Mouse (Mus musculus): Measurements from ENCODE around the gene Lias. TPM values are rescaled to one million over a fixed set of nuclear protein-coding genes. Genes with fewer than 3 reads are reported as not detected.

Gene Lias
- polyA plus RNA-seq, 1 experiment from 2014 or later = 62.5 TPM

DNA sequence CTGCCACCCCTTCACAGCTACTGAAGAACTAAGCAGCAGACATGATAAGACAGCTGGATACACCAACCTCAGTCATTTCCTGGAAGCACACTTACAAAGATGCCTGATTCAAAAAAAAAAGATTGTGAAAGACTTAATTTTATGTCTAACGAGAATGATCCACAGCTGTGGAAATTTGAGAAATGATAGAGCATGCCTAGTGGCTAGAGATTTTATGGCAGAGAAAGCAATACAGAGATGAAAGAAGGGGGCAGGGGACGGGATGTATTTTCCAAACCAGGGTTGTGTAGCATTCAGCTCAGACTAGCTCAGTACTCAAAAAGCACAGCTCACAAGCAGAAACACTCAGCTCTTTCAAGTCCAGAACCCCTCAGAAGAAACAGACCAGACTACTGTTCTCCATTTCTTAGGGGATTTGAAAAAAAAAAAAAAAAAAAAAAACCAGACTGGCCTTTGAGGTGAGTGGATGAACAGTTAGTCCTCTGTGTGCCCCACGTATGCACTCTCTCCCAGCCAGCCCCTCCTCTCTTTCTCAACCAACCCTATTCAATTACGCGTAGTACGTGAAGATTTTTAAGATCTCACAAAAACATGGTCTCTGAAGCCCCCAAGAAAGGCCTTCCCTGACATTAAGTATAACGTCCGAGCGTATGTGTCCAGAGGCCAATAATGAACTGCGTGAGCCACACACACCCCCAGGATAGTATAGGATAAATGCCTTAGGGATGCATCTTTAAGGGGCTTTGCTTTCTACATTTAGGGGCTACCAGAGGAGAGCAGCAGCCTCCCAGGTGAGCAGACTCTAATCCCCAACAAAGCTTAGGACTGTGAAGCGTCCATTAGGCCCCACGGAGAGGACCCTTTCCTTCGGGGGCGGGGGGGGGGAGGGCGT is 43.4 kb downstream of the Lias start:
- ATAC-seq (replicated peaks) = peak; percentile 53
- peak overlapping the region; percentile 84 for H3K27ac ChIP-seq
- no peaks in the 10 kb centered on the region for H3K36me3 ChIP-seq (replicated peaks)
- H3K27me3 ChIP-seq (replicated peaks) = no peaks in the 10 kb centered on the region
- peak overlapping the region; percentile 83 for H3K4me2 ChIP-seq
- peak overlapping the region; percentile 97 for H3K4me3 ChIP-seq
- 3% methylated on average over 15 of the region's 15 CpGs for WGBS
- H3K9ac ChIP-seq = peak overlapping the region; percentile 93
- H3K9me3 ChIP-seq = no peaks in the 10 kb centered on the region
- H3K4me1 ChIP-seq = peaks cover 16% of the 10 kb centered on the region

DNA sequence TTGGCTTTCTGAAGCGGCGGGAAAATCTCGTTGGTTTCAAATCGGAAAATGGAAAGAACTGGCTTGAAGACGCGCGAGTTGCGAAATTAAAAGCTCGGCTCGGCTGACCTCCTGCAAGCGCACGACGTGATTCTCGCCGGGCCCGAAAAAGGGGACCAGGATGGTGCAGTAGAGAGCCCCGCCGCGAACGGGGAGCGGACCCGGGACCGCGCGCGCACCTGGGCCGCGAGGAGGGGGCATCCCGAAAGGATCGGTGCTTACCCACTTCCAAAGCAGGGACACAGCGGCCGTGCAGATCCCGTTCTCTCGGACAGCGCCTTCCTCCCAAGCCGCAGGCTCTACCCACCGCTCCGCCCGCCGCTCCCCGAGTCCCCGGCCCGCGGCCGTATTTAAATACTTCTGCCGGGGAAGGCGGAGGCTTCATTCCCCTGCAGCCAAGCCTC is 44.1 kb downstream of the Lias start:
- Histone ChIP-seq H3K9ac (peak overlapping the region; percentile 93), H3K4me3 (peak overlapping the region; percentile 97), H3K27ac (peak overlapping the region; percentile 84), H3K27me3 (replicated peaks) (no peaks in the 10 kb centered on the region), H3K36me3 (replicated peaks) (no peaks in the 10 kb centered on the region), H3K4me2 (peak overlapping the region; percentile 83), H3K9me3 (no peaks in the 10 kb centered on the region), H3K4me1 (peaks cover 16% of the 10 kb centered on the region)
- peak; percentile 77 for ATAC-seq (replicated peaks)
- WGBS = under 1% methylated on average over 46 of the region's 47 CpGs

DNA sequence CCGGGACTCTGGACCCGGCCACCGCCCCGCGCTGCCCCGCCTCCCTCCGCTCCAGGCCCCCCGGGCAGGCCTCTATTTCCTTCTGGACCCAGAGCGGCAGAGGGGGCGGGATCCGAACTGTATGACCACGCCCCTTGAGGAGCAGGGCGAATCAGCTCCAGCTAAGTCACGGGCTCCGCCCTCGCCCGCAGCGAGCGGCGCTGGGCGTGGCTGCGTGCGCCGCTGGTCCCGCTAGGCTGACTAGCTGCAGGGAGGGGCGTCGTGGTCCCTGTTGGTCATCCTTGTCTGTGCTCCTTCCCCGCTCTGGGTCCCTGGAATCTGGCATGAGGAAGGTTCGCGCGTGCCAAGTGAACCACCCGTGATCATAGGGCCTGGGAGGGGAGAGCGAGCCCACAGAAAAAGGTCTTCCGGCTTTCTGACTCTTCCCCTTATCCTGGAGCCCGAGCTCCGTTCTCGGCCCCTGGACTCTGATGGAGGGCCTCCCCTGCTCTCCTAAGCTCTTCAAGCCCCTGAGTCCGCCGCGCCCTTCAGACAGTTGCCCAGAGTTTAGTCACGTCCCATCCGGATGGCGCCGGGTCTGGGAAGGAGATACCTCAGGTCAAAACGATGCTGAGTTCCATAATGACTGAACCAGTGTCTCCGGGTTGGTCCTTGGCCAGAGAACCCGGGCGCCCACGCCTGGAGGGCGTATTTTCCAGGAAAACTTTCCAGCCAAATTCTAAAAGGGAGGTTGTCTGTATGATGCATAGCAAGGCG is 44.7 kb downstream of the Lias start, which contains the start of gene Ugdh:
Ugdh (minus strand) TSS at position 144 of the 756 bp plus-strand sequence.
- peak; percentile 97 for ATAC-seq (replicated peaks)
- peak within 1 kb of the TSS; percentile 93 for H3K9ac ChIP-seq
- peak within 1 kb of the TSS; percentile 83 for H3K4me2 ChIP-seq
- H3K9me3 ChIP-seq = no peaks in the 10 kb centered on the region
- WGBS = under 1% methylated on average over 51 of the region's 51 CpGs
- H3K27me3 ChIP-seq (replicated peaks) = no peaks in the 10 kb centered on the region
- H3K4me3 ChIP-seq = peak within 1 kb of the TSS; percentile 97
- H3K4me1 ChIP-seq = peaks cover 16% of the 10 kb centered on the region
- no peaks in the 10 kb centered on the region for H3K36me3 ChIP-seq (replicated peaks)
- peak within 1 kb of the TSS; percentile 84 for H3K27ac ChIP-seq

DNA sequence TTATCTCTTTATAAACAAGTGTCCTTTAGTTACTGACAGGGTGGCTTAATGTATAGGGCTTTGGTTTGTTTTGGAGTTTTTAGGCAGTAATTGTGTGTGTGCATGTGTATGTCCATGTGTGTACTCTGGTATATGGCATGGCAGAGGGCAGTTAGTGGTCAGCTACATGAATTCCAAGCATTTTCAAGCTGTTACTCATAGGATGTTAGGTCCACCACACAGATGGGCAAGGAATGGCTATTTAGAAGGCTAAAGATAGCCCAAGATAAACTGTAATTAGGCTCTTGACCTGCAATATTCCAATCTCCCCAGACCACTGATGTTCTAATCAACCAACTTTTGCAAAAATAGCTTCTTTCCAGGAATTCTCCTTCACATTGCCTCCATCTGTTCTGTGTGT is 46.7 kb downstream of the Lias start:
- no peaks in the 10 kb centered on the region for H3K27me3 ChIP-seq (replicated peaks)
- H3K9me3 ChIP-seq = no peaks in the 10 kb centered on the region
- no peak overlapping the region for H3K27ac ChIP-seq
- H3K36me3 ChIP-seq (replicated peaks) = no peaks in the 10 kb centered on the region
- no peak for ATAC-seq (replicated peaks)
- peaks cover 16% of the 10 kb centered on the region for H3K4me1 ChIP-seq
- H3K4me2 ChIP-seq = no peak overlapping the region
- H3K9ac ChIP-seq = no peak overlapping the region
- H3K4me3 ChIP-seq = no peak overlapping the region

DNA sequence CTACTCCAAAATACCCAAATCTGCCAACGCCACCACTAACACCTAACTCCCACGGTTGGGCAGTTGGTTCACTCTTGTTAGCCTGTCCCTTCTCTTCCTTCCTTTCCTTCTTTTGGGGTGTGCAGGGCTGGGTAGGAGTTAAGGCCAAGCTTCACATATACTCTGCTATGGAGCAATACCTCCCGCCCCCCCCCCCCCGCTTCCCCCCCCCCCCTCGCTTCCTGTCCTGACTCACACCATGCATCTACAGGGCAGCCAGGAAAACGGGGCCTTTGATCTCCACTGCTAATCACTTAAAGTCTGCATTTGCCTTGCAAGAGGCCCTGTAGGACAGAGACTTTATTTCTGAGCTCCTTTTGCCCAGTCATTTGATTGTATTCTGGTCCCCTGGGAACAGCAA is 53.7 kb downstream of the Lias start:
- no peak overlapping the region for H3K4me2 ChIP-seq
- no peaks in the 10 kb centered on the region for H3K4me1 ChIP-seq
- no peak overlapping the region for H3K27ac ChIP-seq
- H3K4me3 ChIP-seq = no peak overlapping the region
- no peak for ATAC-seq (replicated peaks)
- no peak overlapping the region for H3K9ac ChIP-seq
- H3K9me3 ChIP-seq = no peaks in the 10 kb centered on the region
- no peaks in the 10 kb centered on the region for H3K27me3 ChIP-seq (replicated peaks)
- WGBS = 69% methylated on average over 3 of the region's 6 CpGs
- peaks cover 10% of the 10 kb centered on the region; the same call in 1 of the 2 replicates for H3K36me3 ChIP-seq (replicated peaks)

DNA sequence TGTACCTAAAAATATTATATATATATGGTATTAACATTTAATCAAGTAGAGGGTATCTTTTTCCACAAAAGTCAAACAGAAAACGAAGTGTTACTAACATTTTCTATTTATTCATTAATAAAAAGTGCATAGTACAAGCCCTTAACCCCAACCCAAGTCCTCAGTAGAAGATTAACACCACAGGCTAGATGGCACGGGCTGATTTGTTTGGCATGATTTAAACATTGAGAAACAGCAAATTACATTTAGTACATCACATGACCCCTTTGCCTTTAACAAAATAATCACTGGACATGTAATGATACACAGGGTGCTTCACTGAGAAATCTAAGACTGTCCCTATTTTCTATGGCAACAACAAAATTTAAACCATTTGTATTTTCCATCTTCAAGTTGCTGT is 55.5 kb downstream of the Lias start:
- no peak overlapping the region for H3K4me2 ChIP-seq
- no peaks in the 10 kb centered on the region for H3K9me3 ChIP-seq
- H3K36me3 ChIP-seq (replicated peaks) = peaks cover 17% of the 10 kb centered on the region; the same call in 1 of the 2 replicates
- WGBS = 82% methylated on average over 2 of the region's 2 CpGs
- no peaks in the 10 kb centered on the region for H3K4me1 ChIP-seq
- no peak overlapping the region for H3K4me3 ChIP-seq
- no peak overlapping the region for H3K27ac ChIP-seq
- ATAC-seq (replicated peaks) = no peak
- H3K27me3 ChIP-seq (replicated peaks) = no peaks in the 10 kb centered on the region
- no peak overlapping the region for H3K9ac ChIP-seq

DNA sequence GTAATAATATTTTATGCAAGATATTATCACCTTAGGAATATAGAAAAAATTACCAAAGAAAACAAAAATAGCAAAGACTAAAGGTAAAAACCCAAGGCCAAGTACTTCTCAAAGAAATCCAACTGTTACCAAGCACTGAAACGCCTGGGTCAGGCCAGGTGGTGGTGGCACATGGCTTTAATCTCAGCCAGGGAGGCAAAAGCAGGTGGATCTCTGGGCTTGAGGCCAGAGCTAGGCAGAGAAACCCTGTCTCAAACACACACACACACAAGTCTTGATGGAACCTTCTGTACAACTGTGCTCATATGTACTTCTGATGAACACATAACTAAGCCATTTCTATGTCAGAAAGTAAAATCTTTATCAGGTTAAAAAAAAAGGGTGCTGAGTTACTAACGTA is 56.5 kb downstream of the Lias start:
- no peak overlapping the region for H3K4me3 ChIP-seq
- H3K9me3 ChIP-seq = no peaks in the 10 kb centered on the region
- 85% methylated on average over 2 of the region's 2 CpGs for WGBS
- H3K9ac ChIP-seq = no peak overlapping the region
- H3K27me3 ChIP-seq (replicated peaks) = no peaks in the 10 kb centered on the region
- no peak overlapping the region for H3K4me2 ChIP-seq
- no peaks in the 10 kb centered on the region for H3K4me1 ChIP-seq
- H3K27ac ChIP-seq = no peak overlapping the region
- H3K36me3 ChIP-seq (replicated peaks) = peaks cover 17% of the 10 kb centered on the region; the same call in 1 of the 2 replicates
- ATAC-seq (replicated peaks) = no peak

DNA sequence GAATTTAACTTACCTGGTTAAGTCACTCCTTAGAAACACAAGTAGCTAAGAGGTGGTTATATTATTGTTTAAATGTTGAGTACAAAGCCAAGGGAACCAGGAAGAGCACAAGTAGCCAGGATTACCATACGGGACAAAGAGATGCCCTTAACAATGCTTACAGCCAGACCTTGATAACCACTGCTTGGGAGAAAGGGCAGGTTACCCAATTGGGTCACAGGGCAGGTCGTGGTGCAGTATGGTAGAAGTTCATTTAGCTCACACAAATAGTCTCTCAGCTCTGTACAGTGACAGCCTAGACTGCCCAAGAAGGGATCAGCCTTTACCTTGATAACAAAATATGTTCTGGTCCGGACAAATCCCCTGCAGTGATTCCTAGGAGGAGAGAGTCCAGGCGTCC is 57.6 kb downstream of the Lias start:
- Histone ChIP-seq H3K9ac (no peak overlapping the region), H3K36me3 (replicated peaks) (peaks cover 17% of the 10 kb centered on the region; the same call in 1 of the 2 replicates), H3K4me3 (no peak overlapping the region), H3K27ac (no peak overlapping the region), H3K9me3 (no peaks in the 10 kb centered on the region), H3K4me1 (no peaks in the 10 kb centered on the region), H3K27me3 (replicated peaks) (no peaks in the 10 kb centered on the region), H3K4me2 (no peak overlapping the region)
- WGBS = 82% methylated on average over 4 of the region's 4 CpGs
- ATAC-seq (replicated peaks) = no peak

DNA sequence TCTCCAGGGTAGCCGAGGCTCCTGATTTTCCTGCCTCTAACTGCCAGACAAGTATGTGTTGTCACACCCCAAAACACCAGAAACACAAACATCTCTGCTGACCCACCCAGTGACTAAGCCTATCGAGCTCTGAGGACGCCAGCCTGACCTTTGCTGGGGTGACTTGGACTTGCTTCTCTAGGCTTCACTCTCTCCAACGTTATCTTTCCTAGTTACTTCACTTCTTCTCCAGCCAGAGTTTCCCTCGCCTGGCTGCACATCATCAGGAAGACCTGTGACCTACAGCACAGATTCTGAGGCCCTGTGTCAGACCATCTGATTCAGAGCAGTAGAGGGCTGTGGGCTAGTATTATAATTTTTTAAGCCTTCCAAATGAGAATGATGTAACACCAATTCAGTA is 63.5 kb downstream of the Lias start:
- no peak overlapping the region for H3K9ac ChIP-seq
- ATAC-seq (replicated peaks) = no peak
- WGBS = 74% methylated on average over 5 of the region's 5 CpGs
- no peaks in the 10 kb centered on the region for H3K9me3 ChIP-seq
- no peak overlapping the region for H3K27ac ChIP-seq
- peaks cover 6% of the 10 kb centered on the region; the same call in 1 of the 2 replicates for H3K36me3 ChIP-seq (replicated peaks)
- H3K4me1 ChIP-seq = no peaks in the 10 kb centered on the region
- no peaks in the 10 kb centered on the region for H3K27me3 ChIP-seq (replicated peaks)
- no peak overlapping the region for H3K4me3 ChIP-seq
- no peak overlapping the region for H3K4me2 ChIP-seq

DNA sequence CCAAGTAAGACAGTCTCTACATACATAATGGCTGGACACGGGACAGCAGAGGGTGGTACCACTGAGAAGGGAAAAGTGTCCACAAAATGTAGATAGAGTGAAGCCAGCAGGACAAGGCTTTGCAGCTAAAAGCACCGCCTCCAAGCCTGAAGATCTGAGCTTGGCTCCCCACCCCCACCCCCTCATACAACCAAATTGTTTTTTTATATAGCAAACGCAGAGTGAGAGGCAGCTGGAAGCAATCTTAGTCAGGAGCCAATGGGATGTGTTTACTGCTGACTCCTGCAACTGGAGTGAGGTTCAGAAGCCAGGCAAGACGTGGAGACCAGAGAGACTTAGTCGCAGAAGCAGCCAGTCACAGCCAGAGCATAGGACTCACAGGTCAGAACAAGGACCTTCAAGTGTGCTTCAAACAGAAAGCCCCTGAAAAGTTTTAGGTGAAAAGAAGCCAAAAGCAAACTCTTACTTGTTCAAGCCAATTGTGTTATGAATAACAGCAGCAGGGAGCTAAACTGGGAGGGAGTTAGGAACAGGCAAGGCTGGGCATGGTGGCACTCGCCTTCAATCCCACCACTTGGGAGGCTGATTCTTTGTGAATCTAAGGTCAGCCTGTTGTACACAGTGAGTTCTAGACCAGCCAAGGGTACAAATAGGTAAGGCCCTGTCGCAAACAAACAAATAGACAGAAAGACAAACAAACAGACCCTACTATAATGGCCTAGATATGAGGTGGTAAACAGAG is 66.0 kb downstream of the Lias start:
- no peaks in the 10 kb centered on the region for H3K9me3 ChIP-seq
- no peak overlapping the region for H3K27ac ChIP-seq
- no peak overlapping the region for H3K4me3 ChIP-seq
- H3K36me3 ChIP-seq (replicated peaks) = no peaks in the 10 kb centered on the region
- H3K27me3 ChIP-seq (replicated peaks) = no peaks in the 10 kb centered on the region
- no peak for ATAC-seq (replicated peaks)
- H3K4me2 ChIP-seq = no peak overlapping the region
- 71% methylated on average over 7 of the region's 7 CpGs for WGBS
- no peak overlapping the region for H3K9ac ChIP-seq
- no peaks in the 10 kb centered on the region for H3K4me1 ChIP-seq

DNA sequence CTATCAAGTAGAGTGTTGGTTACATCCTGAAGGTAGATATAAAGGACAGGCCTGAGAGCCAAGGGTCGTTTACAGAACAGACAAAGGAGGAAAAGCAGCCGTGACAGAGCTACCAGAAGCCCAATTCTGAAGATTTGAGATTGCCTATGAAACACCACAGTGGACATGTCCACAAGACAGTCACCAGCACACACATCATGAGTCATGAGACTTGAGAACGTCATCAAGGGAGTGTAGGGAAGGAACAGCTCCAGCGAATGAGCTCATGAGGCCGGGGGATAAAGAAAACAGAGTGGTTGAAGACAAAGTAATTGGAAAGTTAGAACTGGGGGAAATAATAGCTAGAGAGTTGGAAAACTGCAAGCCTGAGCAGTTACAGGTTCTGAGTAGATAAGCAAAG is 66.5 kb downstream of the Lias start:
- Histone ChIP-seq H3K36me3 (replicated peaks) (no peaks in the 10 kb centered on the region), H3K9me3 (no peaks in the 10 kb centered on the region), H3K27ac (no peak overlapping the region), H3K4me1 (no peaks in the 10 kb centered on the region), H3K27me3 (replicated peaks) (no peaks in the 10 kb centered on the region), H3K4me2 (no peak overlapping the region), H3K4me3 (no peak overlapping the region), H3K9ac (no peak overlapping the region)
- no peak for ATAC-seq (replicated peaks)
- WGBS = 81% methylated on average over 5 of the region's 5 CpGs

DNA sequence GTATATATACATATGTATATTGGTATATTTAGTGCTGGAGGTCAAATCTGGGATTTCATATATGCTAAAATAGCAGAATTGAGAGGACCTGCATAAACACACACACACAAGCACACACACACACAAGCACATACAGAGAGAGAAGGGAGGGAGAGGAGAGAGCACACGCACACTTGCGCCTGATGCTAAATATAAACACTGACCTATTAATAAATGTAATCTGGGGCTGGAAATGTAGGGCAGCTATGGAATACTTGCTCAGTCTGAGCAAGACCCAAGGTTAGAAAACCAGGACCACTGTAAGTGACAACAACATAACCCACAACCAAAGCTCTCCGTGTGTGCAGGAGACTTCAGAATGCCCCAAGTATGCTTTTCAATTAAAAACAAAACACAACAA is 68.2 kb downstream of the Lias start:
- 92% methylated on average over 3 of the region's 3 CpGs for WGBS
- H3K27me3 ChIP-seq (replicated peaks) = no peaks in the 10 kb centered on the region
- H3K9ac ChIP-seq = no peak overlapping the region
- H3K36me3 ChIP-seq (replicated peaks) = no peaks in the 10 kb centered on the region
- no peak for ATAC-seq (replicated peaks)
- no peaks in the 10 kb centered on the region for H3K4me1 ChIP-seq
- no peak overlapping the region for H3K4me3 ChIP-seq
- H3K4me2 ChIP-seq = no peak overlapping the region
- H3K27ac ChIP-seq = no peak overlapping the region
- H3K9me3 ChIP-seq = no peaks in the 10 kb centered on the region
